Mouse (Mus musculus) heart, adult 18-20 months (tissue): ENCODE results near the gene Epha5. TPM values are rescaled to one million over a fixed set of nuclear protein-coding genes. Genes with fewer than 3 reads are reported as not detected.
A peak's percentile ranks its signal among the peaks of the same experiment; 100 is the strongest.

Experiments
- DNase-seq, 2 experiments: peaks; one replicate each; pipeline ENCODE4 v3.0.0; 2021 to 2022; ENCODE audit warnings: mixed read lengths in 1 of 2
- long read RNA-seq, 2 experiments: library from polyadenylated mRNA; stranded (forward); transcript quantifications; one replicate each; pipeline ENCODE4 v2.0.0; 2021
- total RNA-seq, 2 experiments: library from RNA; stranded (reverse); gene quantifications; 2 replicates each; pipeline ENCODE4 v1.2.3; 2021

Epha5 gene
- total RNA-seq = under 1 TPM in 1 of 2 experiments, not detected in 1; 0.05 TPM
- long read RNA-seq, experiment 1 = 0 reads
- long read RNA-seq, experiment 2 = 0 reads

DNA sequence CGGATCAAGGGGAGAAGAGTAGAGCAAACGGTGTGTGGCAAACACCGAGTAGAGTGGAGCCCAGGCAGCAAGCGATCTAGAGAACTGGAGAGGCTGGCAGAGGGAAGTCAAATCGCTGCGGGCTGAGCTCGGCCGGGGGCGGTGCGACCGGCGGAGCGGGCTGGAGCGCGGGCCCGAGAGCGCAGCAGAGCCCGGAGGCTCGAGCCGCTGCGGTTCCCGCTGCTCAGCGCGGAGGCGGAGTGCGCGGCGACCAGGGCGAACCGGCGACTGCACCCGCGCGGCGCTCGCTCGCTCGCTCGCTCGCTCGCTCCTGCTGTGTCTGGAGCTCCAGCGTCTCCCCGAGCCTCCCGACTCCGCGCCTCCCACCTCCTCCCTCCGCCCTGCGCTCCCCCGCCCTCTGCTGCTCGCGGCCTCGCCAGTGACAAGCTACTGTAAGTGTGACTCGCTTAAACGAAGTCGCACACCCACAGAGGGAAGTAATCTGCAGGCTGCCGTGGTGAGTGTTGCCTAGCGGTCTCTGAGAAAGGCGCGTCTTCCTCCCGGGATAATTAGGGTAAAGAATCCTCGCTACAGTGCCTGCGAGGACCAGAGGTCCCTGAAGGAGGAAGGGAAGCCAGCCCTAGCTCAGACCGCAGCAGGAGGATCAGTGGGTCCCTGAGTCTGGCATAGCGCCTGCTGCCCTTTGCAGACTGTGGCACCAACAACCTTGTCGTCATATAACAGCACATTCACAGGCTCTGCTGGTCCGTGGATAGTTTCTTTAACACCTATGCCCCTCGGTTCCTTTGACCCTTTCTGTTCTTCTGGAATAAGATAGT lies at the start of gene Epha5:
Gene Epha5 (minus strand): TSS at position 321 of the 818 bp plus-strand sequence.
- DNase-seq = peak; percentile 17 to 25

DNA sequence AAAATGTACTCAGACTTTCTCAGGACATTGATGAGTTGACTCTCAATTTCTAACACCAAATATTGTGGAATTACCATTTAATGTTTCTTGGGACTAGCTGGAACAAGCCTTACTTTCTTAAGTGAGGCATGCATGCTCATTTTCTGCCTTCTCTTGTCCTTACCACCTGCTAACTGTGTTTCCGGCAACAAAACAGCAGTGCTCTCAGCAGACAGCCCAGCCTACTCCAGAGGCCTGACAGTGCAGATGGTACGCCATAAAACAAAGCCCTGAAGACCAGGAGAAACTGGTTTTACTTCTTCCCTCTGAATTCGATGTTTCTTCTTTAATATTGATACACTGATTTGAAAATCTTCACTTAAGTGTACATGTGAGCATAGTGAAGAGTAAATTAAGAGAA lies 39.0 kb upstream of the Epha5 start:
- no peak for DNase-seq

DNA sequence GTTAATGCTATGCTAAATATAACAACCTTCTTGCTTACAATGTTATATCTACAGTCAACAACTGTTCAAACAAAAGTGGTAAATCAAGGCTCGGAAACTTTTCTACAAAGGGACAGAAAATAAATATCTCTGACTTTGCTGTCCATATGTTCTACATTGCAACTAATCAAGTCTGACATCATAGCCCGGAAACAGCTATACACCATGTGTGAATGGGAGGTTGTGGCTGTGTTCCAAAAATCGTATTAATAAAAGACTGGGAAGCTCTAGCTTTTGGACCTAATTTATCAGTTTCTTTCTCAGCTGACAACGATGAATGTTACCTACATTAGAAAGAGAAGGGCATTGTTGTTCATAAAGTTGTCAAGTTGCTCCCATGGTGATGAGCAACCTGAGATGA lies 37.5 kb upstream of the Epha5 start:
- DNase-seq = no peak

DNA sequence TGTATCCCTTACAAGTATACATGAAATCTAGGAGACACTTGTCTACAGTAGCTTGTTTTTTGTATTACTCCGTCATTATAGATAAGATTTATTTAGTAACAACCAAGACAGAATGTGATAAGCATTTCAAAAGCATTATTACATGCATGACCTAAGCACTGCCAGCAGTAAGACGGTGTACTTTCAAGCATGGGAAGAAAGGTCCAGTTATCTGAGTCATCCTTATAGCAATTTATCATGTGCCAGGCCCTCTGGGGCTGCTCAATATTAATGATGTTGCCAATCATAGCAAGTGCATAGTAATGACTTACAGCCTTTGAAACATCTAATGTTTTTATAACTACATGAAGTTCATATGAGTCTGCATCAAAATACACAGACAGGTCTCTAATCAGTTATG lies 36.7 kb upstream of the Epha5 start:
- DNase-seq = no peak

DNA sequence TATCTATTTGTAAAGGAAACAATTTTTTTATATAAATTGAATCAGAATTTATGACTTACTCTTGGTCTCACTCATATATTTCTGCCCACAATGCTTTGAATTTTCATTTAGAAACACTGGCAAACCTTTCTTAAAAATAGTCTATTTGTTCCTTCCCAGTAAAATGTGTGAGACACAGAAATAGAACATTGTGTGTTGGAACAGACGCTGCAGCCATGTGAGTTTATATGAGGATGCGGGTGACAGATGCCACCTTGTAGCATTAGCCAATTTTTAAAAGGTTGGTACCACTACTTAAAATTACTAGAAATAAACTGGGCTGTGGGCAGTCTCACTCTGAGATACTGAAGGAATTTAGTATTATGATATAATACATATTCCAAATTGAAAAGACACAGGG lies 23.1 kb upstream of the Epha5 start:
- DNase-seq = no peak

DNA sequence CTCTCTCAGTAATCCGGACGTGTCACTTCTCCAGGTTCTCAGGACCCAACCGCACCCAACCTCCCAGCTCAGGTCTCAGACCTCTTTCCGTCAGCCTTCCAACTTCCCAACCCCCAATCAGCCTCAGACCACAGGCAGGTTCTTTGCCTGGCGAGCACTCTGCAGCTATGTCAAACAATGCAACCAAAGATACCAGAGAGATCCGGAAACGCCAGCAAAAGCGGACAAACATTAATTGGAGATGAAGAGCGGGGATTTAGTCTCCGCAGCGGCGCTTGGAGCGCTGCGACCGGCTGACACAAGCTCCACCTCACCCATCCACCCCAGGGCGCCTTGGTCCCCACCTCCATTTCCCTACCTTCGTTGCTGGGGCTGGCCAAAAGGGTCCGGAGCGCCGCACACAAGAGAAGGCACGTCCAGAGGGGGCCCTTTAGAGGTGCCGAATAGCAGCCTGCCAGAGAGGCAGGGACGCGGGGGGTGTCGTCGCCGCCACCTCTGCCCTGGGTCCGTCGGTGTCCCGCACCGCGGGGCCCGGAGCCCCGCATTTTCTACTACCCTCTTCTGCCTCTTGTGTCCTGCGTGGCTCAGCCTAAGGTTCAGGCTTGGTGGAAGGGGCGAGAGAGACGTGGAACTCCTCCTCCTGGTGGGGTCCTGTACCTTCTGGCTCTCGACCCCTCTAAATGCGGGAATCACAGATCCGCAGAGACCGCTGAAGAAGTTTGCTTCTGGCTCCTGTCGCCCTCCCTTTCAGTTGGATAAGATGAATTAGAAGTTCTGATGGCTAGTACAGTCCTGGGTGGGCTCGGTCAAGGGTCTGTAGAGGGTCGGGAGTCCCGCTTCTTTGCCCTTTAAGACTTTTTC lies 991 bp downstream of the Epha5 start:
- no peak for DNase-seq

DNA sequence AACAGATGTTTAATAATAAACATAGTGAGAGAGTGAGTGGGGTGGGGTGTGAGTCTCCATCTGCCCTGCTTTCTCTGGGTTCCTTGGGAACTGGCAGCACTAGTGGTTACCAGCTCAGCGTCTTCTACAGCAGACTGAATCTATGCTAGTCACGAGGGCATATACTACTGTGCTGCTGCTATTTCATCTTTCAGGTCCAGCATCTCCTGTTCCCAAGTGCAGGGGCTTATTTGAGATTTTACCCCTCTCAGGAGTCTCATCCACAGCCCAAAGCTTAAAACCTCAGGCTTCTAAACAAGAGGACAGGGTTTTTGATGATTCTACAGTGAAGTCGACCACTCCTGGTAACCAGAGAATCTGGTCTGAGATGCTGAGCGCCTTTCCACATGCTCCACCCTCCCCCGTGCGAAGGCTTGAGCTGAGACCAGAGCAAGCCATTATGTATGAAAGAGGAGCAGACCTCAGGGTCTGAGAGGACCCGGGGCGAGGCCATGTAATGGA lies 2.2 kb downstream of the Epha5 start:
- no peak for DNase-seq

DNA sequence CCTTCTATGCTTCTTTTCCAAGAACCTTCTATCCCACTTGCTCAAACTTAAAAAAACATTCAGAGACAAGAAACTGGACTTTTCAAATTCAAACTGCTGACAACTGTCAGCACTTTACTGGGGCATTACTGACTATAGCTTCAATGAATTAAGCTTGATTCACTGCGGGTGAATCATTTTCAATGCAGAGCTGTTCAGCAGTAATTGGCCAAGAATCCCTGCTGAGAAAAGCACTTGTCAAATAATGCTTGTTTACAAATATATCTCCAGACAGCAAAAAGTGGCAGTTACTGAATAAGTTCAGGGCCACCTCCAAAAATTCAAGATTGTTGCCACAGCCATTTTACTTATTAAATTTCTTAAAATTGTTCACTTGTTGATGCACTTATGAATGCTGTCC lies 4.2 kb downstream of the Epha5 start:
- DNase-seq = no peak

DNA sequence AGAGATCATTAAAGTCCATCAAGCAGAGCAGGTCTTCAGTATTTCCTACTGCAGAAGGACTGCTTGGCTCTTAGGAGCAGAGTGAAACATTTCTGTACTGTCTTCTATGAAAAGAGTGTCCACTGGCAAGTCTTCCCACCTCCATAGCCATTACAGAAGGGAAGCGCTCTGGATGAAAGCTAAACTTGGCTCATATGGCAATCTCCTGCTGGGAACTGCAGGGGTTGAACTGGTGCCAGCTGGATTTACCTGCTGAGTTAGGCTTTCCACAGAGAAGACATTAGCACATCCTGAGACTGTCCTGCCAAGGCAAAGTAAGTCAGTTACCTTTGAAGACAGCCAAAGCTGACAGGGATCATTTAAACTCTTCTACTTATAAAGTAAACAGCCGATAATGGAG lies 8.8 kb downstream of the Epha5 start:
- no peak for DNase-seq

DNA sequence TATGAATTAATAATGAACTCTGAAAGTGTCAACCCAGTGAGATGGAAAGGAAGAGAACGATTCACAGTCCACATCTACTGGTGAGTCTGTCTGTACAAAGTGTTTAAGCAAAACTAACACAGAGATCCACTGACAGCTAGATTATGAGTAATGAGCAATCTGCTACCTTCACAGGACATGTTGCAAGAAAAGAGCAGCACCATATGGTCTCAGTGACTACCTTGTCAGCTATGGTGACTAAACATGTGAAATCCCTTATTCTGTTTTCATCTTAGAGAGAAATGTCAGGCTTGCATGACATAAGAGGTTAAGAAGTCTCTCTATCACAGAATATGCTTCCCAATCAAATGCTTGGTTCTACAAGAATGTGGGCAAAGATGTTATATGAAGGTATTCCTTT lies 20.1 kb downstream of the Epha5 start:
- no peak for DNase-seq

DNA sequence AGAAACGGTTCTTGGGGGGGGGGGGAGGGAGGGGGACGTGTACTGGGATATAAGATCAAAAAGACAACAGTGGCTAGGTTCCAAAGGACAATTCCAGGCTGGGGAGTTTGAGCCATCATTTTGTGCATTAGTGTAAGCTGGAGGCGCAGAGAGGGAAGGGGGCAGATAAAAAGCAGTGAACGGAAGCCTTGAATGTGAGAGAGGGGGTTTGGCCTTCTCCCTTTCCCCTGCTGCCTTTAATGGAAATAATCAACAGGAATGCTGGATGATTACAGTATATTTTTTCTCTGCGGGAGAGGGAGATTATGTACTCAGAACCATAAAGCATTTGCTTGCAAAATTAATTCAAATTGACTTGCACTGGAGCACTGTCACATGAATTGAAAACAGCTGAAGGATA lies 51.8 kb downstream of the Epha5 start:
- DNase-seq = no peak

DNA sequence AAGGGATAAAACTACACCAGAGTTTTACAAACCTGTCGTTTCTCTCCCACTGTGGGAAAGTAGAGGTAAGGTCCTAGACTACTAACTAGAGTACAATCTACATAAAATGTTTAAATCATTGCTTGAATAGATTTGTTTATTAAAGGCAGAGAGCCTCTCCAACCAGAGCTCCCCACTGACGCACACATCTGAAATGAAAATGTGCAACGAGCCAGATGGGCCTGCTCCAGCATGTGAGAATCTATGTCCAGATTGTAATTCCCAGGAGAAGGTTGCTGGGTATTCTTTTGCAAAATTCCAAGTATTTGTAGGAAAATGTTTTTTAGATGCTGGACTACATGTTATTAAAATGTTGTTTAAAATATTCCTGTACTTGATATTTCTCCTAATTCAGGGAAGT lies 57.8 kb downstream of the Epha5 start:
- DNase-seq = no peak

DNA sequence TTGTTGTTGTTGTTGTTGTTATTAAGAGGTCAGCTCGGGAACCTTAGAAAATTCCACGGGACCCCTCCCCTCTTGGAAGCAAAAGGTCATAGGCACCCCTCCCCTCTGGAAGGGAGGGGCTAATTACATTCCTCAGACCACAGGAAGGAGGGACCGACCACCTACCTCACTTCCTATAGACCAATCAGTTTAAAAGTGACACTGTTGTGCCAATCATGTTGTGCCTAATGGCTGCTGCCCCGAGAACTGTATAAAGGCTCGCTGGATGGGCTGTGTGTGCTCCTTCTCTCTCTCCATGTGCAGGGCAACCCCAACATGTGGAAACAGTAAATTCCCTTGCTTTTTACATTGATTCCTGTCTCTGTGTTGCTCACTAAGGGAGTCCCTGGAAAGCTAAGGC lies 64.1 kb downstream of the Epha5 start:
- DNase-seq = no peak

DNA sequence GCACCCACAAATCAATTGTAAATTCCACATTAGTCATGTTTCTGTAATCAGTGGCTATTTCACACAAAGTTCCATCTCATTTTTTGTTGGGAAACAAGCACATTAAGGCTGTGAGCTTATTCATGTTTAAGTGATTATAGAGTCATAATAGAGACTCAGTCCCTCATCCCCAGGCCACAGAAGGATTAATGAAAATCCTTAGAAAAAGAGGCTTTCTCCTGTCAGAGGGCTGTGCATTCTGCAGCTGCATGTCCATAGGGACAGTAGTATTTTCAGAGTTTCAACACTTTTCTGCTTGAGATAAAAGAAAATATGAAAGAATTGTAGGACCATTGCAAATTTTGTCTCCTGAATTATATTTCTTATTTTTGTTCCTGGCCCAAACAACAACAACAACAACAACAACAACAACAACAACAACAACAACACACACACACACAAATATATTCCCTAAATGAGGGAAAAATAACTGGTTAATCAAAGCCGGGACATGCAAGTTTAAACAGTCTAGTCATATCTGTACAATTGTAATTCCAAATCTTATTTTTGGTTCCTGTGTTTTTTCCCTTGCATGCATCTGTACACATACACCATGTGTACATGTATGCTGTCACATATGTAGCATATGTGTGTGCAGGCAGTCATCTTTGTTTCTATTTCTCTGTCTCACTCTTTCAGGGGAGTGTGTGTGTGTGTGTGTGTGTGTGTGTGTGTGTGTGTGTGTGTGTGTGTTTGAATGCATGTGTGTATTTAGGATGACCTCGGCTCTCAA lies 70.3 kb downstream of the Epha5 start:
- no peak for DNase-seq

DNA sequence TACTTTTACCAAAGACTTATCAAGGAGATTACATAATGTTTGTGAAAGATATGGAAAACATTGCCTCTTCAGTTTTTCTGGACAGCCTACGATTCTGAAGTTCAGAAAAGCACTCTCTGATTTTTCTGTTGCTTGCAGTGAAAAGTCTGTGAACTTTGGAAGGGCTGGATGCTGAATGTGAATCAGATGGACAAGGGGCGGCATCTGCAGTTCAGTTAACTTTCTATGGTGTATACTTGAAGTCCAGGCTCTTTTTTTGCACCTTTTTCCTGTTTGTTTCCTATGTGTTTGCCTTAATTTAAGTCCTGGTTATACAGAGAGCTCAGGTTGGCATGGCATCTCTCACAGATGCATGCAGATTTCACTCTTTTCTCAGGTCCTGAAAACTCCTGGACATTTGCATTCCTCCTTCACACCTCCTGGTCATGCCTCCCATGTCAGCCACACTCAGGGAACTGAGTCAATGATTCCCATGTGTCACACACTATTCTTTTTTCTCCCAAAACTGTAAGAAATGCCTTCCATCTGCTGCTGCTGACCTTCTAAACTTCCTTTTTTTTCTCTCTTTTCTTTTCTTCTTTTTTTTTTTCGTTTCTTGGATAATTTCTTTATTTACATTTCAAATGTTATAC lies 81.2 kb downstream of the Epha5 start:
- no peak for DNase-seq

DNA sequence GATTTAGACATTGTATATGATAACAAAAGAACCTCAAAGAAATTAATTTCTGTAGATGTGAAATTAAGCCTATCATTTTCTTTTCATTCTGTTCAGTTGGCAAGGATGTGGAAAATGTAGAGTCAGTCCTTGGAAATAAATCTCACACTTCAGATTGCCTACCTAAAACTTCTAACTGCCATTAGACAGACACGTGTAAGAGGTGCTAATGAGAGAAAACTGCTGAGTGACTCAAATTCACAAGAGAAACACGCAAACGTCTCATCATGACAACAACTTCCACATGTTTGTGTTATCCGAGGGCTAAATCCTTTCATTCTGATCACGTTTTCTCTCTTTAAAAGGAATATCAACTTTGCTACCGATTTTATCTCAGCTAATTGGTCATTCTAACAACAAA lies 82.7 kb downstream of the Epha5 start:
- no peak for DNase-seq

DNA sequence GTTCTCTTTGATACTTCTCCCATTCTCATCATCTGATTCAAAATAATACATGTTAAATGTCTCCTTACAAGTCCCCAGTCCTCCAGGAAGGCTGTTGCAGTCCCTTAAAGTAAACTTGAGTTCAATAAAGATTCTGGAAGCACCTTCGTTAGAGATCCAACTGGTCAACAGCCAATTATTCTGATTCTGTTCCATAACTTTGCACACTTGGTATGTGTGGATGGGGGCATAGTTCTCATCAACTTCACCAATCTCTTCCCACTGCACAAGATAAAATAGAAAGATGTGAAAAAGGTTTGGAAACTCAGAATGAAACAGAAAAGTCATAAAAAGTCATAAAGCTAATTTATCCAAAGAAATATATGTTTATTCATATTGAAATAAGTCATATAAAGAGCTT lies 85.6 kb downstream of the Epha5 start:
- no peak for DNase-seq

DNA sequence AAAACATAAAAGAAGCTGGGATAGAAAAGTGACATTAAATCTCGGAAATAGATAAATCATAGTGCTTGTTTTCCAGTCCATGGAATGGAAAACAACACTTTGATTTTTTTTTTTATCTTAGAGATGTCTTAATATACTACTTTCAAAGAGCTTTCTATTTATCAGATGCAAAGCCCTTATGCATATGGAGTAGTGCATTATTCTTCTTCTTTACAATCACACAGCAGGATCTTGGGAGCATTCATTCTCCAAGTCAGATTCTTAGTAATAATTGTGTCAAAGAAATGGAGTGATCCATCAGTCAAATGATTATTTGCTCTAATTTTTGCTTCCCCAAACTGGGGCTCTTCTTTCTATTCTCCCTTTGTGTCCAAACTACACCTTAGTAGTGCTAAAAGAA lies 96.6 kb downstream of the Epha5 start:
- DNase-seq = no peak

DNA sequence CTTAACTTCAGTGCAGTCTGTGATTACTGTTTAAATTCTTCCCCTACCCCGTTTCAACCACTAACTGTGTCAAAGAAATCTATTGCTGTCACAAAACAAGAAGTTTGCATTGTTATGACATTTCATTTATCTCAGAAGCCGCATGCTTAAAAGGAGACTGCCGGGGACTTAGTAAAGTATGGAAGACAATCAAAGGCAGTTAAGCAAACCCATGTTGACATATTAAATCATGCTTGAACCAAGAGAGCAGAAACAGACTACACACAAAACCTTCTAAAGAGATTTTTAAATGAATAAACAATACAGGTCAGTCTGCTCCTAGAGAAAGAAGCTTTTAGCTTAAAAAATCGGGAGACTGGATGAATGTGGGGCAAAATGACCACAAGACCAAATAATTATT lies 97.0 kb downstream of the Epha5 start:
- DNase-seq = no peak

DNA sequence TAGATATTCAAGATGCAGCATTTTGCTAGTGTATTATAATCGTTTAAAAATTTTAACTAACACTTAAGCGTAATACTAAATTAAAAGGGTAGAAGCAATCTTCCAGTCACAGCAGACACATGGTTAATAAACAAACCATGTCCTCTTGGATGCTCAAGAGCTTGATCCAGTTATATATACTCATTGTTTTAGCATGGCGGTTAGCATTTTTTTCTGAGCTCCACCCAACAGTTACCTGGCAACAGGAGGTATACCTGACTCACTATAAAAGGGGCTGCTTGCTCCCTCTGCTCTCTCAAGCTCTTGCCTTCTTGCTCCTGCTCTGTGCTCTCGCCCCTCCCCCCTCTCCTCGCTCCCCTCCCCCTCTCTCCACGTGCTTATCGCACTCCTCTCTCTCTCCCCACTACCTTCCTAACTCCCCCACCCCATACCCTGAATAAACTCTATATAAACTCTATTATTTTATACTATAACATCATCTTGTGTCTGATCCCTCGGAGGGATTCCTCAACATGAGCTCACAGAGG lies 98.3 kb downstream of the Epha5 start:
- DNase-seq = no peak

DNA sequence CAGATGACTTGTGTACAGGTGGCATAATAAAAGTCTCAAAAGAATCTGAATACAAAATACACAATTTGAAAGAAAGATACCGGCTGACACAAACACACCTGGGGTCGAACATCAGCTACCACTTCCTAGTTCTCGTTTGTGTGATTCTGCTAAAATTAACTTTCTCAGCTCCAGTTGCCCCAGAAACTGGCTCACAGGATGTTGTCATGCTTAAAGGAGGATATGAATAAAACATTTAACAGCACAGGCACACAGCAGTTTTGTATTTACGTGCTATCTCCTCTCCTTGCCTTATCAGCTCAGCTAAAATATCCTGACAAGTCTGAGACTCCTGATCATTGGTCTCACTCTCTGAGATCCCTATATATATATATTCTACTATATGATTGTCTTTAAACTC lies 99.3 kb downstream of the Epha5 start:
- no peak for DNase-seq

DNA sequence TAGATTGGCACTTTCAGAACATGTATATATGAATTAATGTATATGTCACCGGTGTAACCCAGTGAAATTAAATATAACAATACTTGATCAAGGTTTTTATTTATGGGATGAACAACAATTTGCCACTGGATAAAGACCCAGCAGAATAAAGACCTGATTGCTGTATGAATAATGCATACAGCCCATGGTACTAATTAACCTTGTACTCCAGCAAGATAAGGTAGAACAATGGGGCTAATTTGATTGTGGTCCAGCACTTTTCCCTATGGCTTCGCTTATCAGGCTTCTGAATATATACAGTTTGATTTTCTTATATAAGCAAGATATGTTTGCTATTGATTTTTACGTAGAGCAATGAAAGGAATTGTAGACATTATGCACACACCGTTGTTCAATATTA lies 103.6 kb downstream of the Epha5 start:
- DNase-seq = no peak
